Comparison of ENCODE assay signal across 23 mouse cellular contexts in the genomic region with DNA sequence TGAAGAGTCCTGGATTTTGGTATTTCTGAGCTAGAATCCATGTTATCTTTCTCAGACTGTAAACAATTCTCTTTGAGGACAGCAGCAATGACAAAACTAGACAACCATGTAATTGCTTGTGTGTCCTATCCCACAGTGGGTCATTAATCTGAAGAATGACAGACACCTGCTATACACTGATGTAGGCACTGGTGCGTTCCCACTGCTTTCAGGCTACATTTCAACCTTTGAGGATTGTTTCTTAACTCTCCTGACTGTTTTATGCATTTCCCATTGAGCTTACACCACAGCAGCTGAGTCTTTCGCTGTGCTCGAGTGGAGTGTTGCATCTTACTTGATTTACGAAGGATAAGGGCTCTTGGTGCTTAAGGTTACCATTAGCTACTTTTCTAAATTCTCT.
A peak's percentile ranks its signal among the peaks of the same experiment; 100 is the strongest.
DNase-seq lines count a peak whose midpoint lies in the region; ATAC-seq and TF ChIP-seq lines count a peak whose summit lies in the region.
"Had no signal": no experiment of that assay in that cellular context is flagged by ENCODE, and none has a peak within 500 bp of the region (broad histone marks: within the 10 kb centered on the region; RNA-seq: fewer than 3 reads in every experiment).

No protein-coding gene starts in this region.

- H3K9ac ChIP-seq in kidney, embryonic 15.5 days: no peak overlapping the region
- H3K9ac ChIP-seq in midbrain, postnatal 0 days (replicated peaks; ENCODE audit: low read length, poor library complexity, severe bottlenecking): no peak overlapping the region
- H3K9ac ChIP-seq in midbrain, embryonic 16.5 days (ENCODE audit: low read depth, low read length): no peak overlapping the region
- H3K9ac ChIP-seq in neural tube, embryonic 14.5 days (replicated peaks; ENCODE audit: low read depth, low read length): no peak overlapping the region
- H3K9ac ChIP-seq: hindbrain, embryonic 14.5 days had no signal

- peak; percentile 48 for DNase-seq in heart, adult 11 months
- DNase-seq in heart, postnatal 10 days: no peak
- no peak for DNase-seq in kidney, adult 2 months
- peak; percentile 31 for DNase-seq in midbrain, postnatal 0 days (ENCODE audit: low spot score)
- DNase-seq: adrenal gland, postnatal 10 days; adrenal gland, postnatal 36 days; B cell, adult 2 months; cerebellum, adult 18-20 months; cerebellum, adult 9-10 months; cerebellum, postnatal 14 days; gastrocnemius, postnatal 25 days; heart, adult 2 months; heart, postnatal 4 days had no signal

- TF ChIP-seq POLR2A in kidney, adult 2 months (IDR thresholded peaks at IDR 0.05; ENCODE audit: low read depth, low read length): no peak

- H3K4me3 ChIP-seq in kidney, embryonic 15.5 days (replicated peaks): no peak overlapping the region
- H3K4me3 ChIP-seq in kidney, adult 2 months (ENCODE audit: insufficient read depth, low read depth, low read length): no peak overlapping the region
- no peak overlapping the region for H3K4me3 ChIP-seq in midbrain, postnatal 0 days (ENCODE audit: low read depth, low read length)
- no peak overlapping the region for H3K4me3 ChIP-seq in midbrain, embryonic 16.5 days (ENCODE audit: low read depth, low read length)
- H3K4me3 ChIP-seq in neural tube, embryonic 14.5 days (ENCODE audit: low read depth, low read length): no peak overlapping the region
- H3K4me3 ChIP-seq: forebrain, embryonic 10.5 days; heart, adult 2 months had no signal

- no peaks in the 10 kb centered on the region for H3K36me3 ChIP-seq in kidney, embryonic 15.5 days
- H3K36me3 ChIP-seq in kidney, adult 2 months (ENCODE audit: control insufficient read depth, insufficient read depth, low read length): no peaks in the 10 kb centered on the region
- no peaks in the 10 kb centered on the region for H3K36me3 ChIP-seq in midbrain, postnatal 0 days (ENCODE audit: insufficient read depth, low read length)
- H3K36me3 ChIP-seq in midbrain, embryonic 16.5 days (ENCODE audit: control insufficient read depth, insufficient read depth, low read length): no peaks in the 10 kb centered on the region
- H3K36me3 ChIP-seq in neural tube, embryonic 14.5 days (ENCODE audit: control insufficient read depth, insufficient read depth, low read length): no peaks in the 10 kb centered on the region
- H3K36me3 ChIP-seq: forebrain, embryonic 10.5 days; G1E had no signal

- no peak overlapping the region for H3K27ac ChIP-seq in kidney, embryonic 15.5 days
- no peak overlapping the region for H3K27ac ChIP-seq in kidney, adult 2 months (ENCODE audit: insufficient read depth, low read depth, low read length)
- no peak overlapping the region for H3K27ac ChIP-seq in midbrain, postnatal 0 days (ENCODE audit: low read depth, low read length)
- H3K27ac ChIP-seq in midbrain, embryonic 16.5 days (ENCODE audit: low read length): no peak overlapping the region
- H3K27ac ChIP-seq in neural tube, embryonic 14.5 days (ENCODE audit: low read depth, low read length): no peak overlapping the region
- H3K27ac ChIP-seq: forebrain, embryonic 10.5 days; heart, adult 2 months; hindbrain, embryonic 14.5 days; hindbrain, postnatal 0 days had no signal

- TF ChIP-seq CTCF in kidney, adult 2 months (conservative IDR thresholded peaks at IDR 0.05; ENCODE audit: insufficient read depth, insufficient read length, low read depth, low read length): no peak
- TF ChIP-seq CTCF in midbrain, postnatal 0 days (IDR thresholded peaks at IDR 0.05): no peak

- H3K4me2 ChIP-seq in kidney, embryonic 15.5 days: no peak overlapping the region
- no peak overlapping the region for H3K4me2 ChIP-seq in midbrain, postnatal 0 days (ENCODE audit: low read depth, low read length, poor library complexity, severe bottlenecking)
- H3K4me2 ChIP-seq in midbrain, embryonic 16.5 days (ENCODE audit: low read length): no peak overlapping the region
- H3K4me2 ChIP-seq in neural tube, embryonic 14.5 days (ENCODE audit: low read depth, low read length): no peak overlapping the region
- H3K4me2 ChIP-seq: heart, embryonic 11.5 days; hindbrain, embryonic 14.5 days had no signal

- H3K9me3 ChIP-seq in kidney, embryonic 15.5 days (replicated peaks): no peaks in the 10 kb centered on the region
- no peaks in the 10 kb centered on the region for H3K9me3 ChIP-seq in midbrain, postnatal 0 days (ENCODE audit: low read length)
- H3K9me3 ChIP-seq in midbrain, embryonic 16.5 days (replicated peaks; ENCODE audit: control insufficient read depth, low read length, poor library complexity, severe bottlenecking): no peaks in the 10 kb centered on the region
- no peaks in the 10 kb centered on the region for H3K9me3 ChIP-seq in neural tube, embryonic 14.5 days (ENCODE audit: control insufficient read depth, low read length)
- H3K9me3 ChIP-seq: forebrain, embryonic 10.5 days; G1E had no signal

- 33% methylated on average over 4 of the region's 4 CpGs for WGBS in kidney, embryonic 15.5 days
- 86% methylated on average over 4 of the region's 4 CpGs for WGBS in kidney, adult 2 months
- WGBS in midbrain, postnatal 0 days: 60% methylated on average over 4 of the region's 4 CpGs
- 54% methylated on average over 4 of the region's 4 CpGs for WGBS in midbrain, embryonic 16.5 days
- WGBS in neural tube, embryonic 14.5 days: 28% methylated on average over 4 of the region's 4 CpGs

- intact Hi-C loops in heart, postnatal 10 days (cut with DNase I): loop anchor here (5.0 kb wide), 3 partner anchors 95 to 265 kb away; no protein-coding TSS in a partner anchor

- peak; percentile 64 for ATAC-seq in kidney, embryonic 15.5 days (replicated peaks; ENCODE audit: low FRiP score)
- ATAC-seq in midbrain, postnatal 0 days (ENCODE audit: low FRiP score): no peak
- ATAC-seq in midbrain, embryonic 16.5 days: no peak
- ATAC-seq in neural tube, embryonic 14.5 days (ENCODE audit: low read depth): peak; percentile 58; the same call in 1 of the 2 replicates
- ATAC-seq: forebrain, embryonic 14.5 days; hindbrain, postnatal 0 days; Patski had no signal

- H3K4me1 ChIP-seq in kidney, embryonic 15.5 days: peaks cover 13% of the 10 kb centered on the region
- no peaks in the 10 kb centered on the region for H3K4me1 ChIP-seq in kidney, adult 2 months (ENCODE audit: control insufficient read depth, insufficient read depth, low read length)
- no peaks in the 10 kb centered on the region for H3K4me1 ChIP-seq in midbrain, postnatal 0 days (ENCODE audit: insufficient read depth, low read length)
- H3K4me1 ChIP-seq in midbrain, embryonic 16.5 days (ENCODE audit: control insufficient read depth, insufficient read depth, low read length): no peaks in the 10 kb centered on the region
- H3K4me1 ChIP-seq in neural tube, embryonic 14.5 days (ENCODE audit: control insufficient read depth, insufficient read depth, low read length): no peaks in the 10 kb centered on the region

- H3K27me3 ChIP-seq in kidney, embryonic 15.5 days: no peaks in the 10 kb centered on the region
- no peaks in the 10 kb centered on the region for H3K27me3 ChIP-seq in kidney, adult 2 months (replicated peaks; ENCODE audit: control insufficient read depth, insufficient read depth, low read length)
- no peaks in the 10 kb centered on the region for H3K27me3 ChIP-seq in midbrain, postnatal 0 days (ENCODE audit: insufficient read depth, low read length)
- H3K27me3 ChIP-seq in midbrain, embryonic 16.5 days (ENCODE audit: control insufficient read depth, insufficient read depth, low read depth, low read length): no peaks in the 10 kb centered on the region
- H3K27me3 ChIP-seq in neural tube, embryonic 14.5 days (ENCODE audit: control insufficient read depth, insufficient read depth, low read length): no peaks in the 10 kb centered on the region
- H3K27me3 ChIP-seq: Patski had no signal

Comparison
In these comparisons a context has a peak if more than half of its experiments do, and no peak if none do; other contexts are left out.
1. DNase-seq: peak in heart, adult 11 months (single experiment) and midbrain, postnatal 0 days (single experiment); none in heart, postnatal 10 days (0 of 2) and kidney, adult 2 months (single experiment).
2. ATAC-seq: peak in kidney, embryonic 15.5 days (single experiment) and neural tube, embryonic 14.5 days (single experiment); none in midbrain, postnatal 0 days (single experiment) and midbrain, embryonic 16.5 days (single experiment).